Mouse (Mus musculus) bone marrow, adult 2 months (tissue): Measurements from ENCODE around the gene Rhox7a. TPM values are rescaled to one million over a fixed set of nuclear protein-coding genes. Genes with fewer than 3 reads are reported as not detected.
"Not testable (repeated sequence)": the region's sequence is repeated elsewhere in the genome, so short reads cannot be mapped to it uniquely, and the experiment has no call there.

ENCODE experiments used
- H3K27ac ChIP-seq: fragments of 200-500 bp; 2 replicates; pipeline ENCODE4 v1.5.1; 2012; ENCODE audit warnings: low read depth, mild to moderate bottlenecking, control low read depth, inconsistent platforms, low read length; ENCODE audit not compliant: control insufficient read depth, poor library complexity, insufficient read depth
- H3K4me1 ChIP-seq: fragments of 200-500 bp; 2 replicates; pipeline ENCODE4 v1.6.1; 2011; ENCODE audit warnings: low read length; ENCODE audit not compliant: control insufficient read depth, insufficient read depth
- H3K4me3 ChIP-seq: fragments of 200-500 bp; replicated peaks from 2 replicates; pipeline ENCODE3; 2011; ENCODE audit warnings: mild to moderate bottlenecking, low read depth, low read length, control low read depth; ENCODE audit not compliant: control insufficient read depth
- CTCF ChIP-seq: fragments of 200-500 bp; IDR thresholded peaks from 2 replicates; pipeline ENCODE4 v1.5.1; 2011; ENCODE audit warnings: low read length, control low read depth; ENCODE audit not compliant: control insufficient read depth, insufficient read depth
- POLR2A ChIP-seq: fragments of 200-500 bp; IDR thresholded peaks from 2 replicates; pipeline ENCODE4 v1.6.1; 2011; ENCODE audit warnings: low read depth, mild to moderate bottlenecking, control low read depth, low read length, borderline replicate concordance; ENCODE audit not compliant: control insufficient read depth
- WGBS: fragments of 180-500 bp; shearing (Covaris S2); methylation state at CpG from one replicate; pipeline ENCODE4 v1.1.7; 2018; 5-methylcytosine and 5-hydroxymethylcytosine counted together
- polyA plus RNA-seq: library from polyadenylated mRNA; stranded (reverse); fragments of >200 nt; gene quantifications from 2 replicates; pipeline ENCODE4 v1.2.4, GENCODE M21; 2011; ENCODE audit warnings: low replicate concordance; ENCODE audit not compliant: missing spikeins, insufficient read depth, insufficient read length

Gene Rhox7a
- not detected in 2 replicates for polyA plus RNA-seq

DNA sequence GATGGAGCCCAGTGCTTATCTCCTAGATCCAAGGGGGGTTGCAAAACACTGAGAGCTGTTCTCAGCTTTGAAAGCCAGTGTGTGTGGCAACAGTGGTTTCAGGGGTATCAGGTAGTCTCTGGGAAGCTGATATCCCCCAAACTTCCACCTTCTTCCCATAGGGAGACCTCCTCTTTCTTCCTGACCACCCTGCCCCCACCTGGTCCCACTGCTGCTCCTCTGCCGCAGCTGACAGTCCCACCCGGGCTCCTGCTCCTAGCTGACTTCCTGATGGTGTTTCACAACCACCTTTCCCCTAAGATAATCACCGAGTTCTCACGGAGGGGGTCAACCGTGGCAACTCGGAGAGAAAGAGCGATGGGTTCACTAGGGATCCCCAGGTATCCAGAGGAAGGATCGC lies at the start of gene Rhox7a:
Gene Rhox7a, plus strand, starts transcription at position 301 of the 400 bp plus-strand sequence.
- 67% methylated on average over 8 of the region's 8 CpGs for WGBS
- H3K27ac ChIP-seq, H3K4me1 ChIP-seq, H3K4me3 ChIP-seq: not testable (repeated sequence)

DNA sequence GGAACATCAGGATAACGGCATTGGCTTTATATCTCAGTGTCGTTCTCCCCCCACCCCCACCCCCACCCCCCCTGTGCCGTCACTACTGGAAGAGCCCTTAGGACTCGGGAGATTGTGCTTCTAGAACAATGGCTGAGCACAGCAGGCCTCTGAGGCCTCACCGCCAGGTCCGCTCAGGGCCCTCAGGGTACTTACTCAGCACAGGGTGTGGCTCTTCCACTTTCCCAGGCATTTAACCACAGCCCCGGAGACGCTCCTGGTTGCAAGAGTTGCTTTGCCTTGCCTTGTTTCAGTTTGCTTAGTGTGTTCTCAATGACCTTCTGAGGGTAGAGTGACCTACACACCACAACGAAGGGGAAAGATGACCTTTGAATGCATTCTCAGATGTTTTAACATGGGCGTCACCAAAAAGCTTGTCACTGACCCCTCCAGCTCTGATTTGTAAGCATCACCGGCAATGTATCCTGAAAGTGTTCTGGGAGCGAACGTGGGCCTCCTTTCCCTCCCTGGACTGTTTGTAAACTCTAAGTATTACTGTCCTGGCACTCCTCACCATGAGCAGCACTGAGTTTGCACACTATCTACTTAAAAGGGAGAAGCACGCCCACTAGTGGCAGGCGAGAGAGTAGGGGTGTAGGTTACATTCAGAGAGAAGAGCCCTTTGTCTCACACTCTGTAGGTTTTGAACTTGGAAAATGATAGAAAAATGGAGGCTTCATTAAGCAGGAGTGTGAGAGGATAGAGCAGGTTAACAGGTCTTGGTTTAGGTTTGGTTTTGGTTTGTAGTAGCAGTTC lies 24.0 kb upstream of the Rhox7a start:
- Histone ChIP-seq H3K27ac (no peak overlapping the region), H3K4me3 (no peak overlapping the region), H3K4me1 (no peaks in the 10 kb centered on the region)
- 79% methylated on average over 15 of the region's 15 CpGs for WGBS
- TF ChIP-seq POLR2A = no peak
- TF ChIP-seq CTCF = no peak

DNA sequence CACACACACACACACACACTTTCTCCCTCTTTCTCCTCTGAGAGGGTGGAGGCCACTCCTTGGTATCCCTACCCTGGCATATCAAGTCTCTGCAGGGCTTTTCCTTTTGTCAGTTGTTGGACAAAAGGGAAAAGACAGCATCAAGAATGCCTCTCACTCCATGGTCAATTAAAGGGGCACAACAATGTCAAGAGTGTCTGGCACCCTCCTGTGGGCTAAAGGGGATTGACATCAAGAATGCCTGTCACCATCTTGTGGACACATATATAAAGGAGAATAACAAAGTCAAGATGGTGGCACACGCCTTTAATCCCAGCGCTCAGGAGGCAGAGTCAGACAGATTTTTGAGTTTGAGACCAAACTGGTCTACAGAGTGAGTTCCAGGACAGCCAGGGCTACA lies 22.1 kb upstream of the Rhox7a start:
- no peak overlapping the region for H3K27ac ChIP-seq
- WGBS = 77% methylated on average over 2 of the region's 2 CpGs
- H3K4me3 ChIP-seq = no peak overlapping the region
- TF ChIP-seq CTCF (no peak), POLR2A (no peak)
- no peaks in the 10 kb centered on the region for H3K4me1 ChIP-seq

DNA sequence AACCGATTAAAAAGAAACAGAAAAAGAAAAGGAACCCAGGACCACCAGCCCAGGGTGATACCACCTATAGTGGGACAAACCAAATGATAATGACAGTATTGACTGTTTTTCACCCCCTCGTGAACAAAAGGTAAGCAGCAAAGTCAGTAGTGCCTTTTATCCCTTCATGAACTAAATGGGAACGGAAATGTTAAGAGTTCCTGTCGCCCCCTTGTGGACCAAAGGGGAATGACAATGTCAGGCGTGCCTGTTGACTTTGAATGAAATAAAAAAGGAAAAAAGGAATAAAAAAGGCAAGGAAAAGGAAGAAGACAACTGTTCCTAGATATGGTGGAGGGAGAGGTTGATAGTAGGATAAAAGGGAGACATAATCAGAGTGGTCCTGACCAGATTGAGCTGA lies 20.3 kb upstream of the Rhox7a start:
- WGBS = 26% methylated on average over 5 of the region's 5 CpGs
- Histone ChIP-seq H3K27ac (no peak overlapping the region), H3K4me3 (no peak overlapping the region), H3K4me1 (no peaks in the 10 kb centered on the region)
- no peak for TF ChIP-seq CTCF
- no peak for TF ChIP-seq POLR2A

DNA sequence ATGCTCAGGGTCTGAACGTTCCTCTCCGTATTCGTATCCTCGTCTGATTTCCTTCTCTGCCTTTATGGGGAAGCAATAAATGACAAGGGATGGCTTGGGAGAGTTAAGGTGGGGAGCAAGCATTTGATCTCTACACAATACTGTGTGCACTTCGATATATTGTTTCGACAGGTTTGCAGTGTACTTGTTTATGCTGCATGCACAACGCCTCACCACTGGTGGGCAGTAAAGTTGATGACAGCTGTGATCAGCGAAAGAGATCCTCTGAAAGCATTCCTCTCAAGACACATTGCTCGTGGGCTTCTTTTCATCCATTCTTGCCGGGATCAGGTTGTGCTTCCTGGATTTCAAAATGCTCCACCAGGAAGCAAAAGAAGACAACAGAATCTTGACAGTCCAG lies 15.8 kb upstream of the Rhox7a start:
- no peak overlapping the region for H3K27ac ChIP-seq
- no peak for TF ChIP-seq CTCF
- TF ChIP-seq POLR2A = no peak
- H3K4me3 ChIP-seq = no peak overlapping the region
- WGBS = 67% methylated on average over 10 of the region's 10 CpGs
- no peaks in the 10 kb centered on the region for H3K4me1 ChIP-seq

DNA sequence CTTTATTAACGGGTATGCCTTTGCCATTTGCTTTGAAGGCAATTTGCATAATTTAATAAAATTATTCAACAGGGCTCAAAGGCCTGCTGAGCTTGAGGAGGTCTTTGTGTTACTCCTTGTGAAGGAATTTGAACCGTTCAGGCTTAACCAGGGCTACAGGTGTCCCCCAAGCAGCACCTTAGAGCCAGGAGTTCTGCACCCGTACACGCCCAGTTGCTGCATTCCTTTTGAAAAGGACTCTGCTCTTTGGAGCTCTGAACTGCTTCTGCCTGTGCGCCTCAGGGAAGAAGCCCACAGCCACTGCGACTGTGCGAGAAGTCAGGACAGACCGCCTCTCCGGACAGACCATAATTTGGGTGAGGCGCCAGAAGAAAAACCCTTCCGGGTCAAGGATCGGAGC lies 4.9 kb upstream of the Rhox7a start, which contains the start of gene Rhox6:
Gene Rhox6, plus strand, starts transcription at position 301 of the 400 bp plus-strand sequence.
- WGBS = 81% methylated on average over 4 of the region's 12 CpGs
- H3K4me1 ChIP-seq, H3K27ac ChIP-seq, H3K4me3 ChIP-seq: not testable (repeated sequence)

DNA sequence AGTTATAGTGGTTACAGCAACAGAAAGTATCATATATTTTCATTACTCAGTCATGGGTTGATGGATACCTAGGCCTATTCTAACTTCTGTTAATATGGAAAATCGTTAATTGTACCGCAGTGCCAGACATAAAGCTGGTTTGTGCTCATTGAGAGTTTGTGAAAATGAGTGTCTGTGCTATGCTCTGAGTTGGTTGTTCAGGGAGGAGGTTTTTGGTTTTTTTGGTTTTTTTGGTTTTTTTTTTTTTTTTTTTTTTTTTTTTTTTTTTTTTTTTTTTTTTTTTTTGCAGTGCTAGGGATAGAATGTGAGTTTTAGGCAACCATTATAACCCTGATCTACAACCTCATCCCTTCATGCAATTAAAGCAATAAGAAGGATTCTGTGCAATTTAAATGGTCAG lies 40.2 kb downstream of the Rhox7a start:
- Histone ChIP-seq H3K27ac (no peak overlapping the region), H3K4me3 (no peak overlapping the region), H3K4me1 (no peaks in the 10 kb centered on the region)
- 87% methylated on average over 2 of the region's 2 CpGs for WGBS
- TF ChIP-seq CTCF (no peak), POLR2A (no peak)

DNA sequence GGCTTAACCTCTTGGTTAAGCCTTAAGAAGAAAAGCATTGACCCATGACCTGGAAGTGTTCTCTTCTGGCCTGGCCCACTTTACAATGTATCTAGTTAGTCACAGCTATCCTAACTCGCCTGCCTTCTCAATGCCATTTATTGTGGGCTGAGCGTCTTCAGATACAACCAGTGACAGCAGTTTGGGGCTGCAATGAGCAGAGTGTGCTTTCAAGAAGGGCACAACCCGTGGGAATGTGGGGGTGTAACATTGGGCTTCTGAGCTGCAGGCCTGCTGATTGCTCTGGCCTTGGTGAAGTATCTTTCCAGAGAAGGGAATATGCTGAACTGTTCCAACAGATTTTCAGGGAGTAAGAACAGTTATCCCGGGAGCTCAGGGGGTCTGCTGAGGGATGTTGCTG lies 47.4 kb downstream of the Rhox7a start, which contains the start of gene Rhox8:
Gene Rhox8, minus strand, starts transcription at position 101 of the 400 bp plus-strand sequence.
- no peak within 1 kb of the TSS for H3K4me3 ChIP-seq
- H3K4me1 ChIP-seq = no peaks in the 10 kb centered on the region
- no peak for TF ChIP-seq POLR2A
- no peak for TF ChIP-seq CTCF
- no peak within 1 kb of the TSS for H3K27ac ChIP-seq
- WGBS = 74% methylated on average over 4 of the region's 4 CpGs

Other genes with a start within 250 kb of the Rhox7a start
- not detected in 2 replicates for gene Rhox4f, start 224.0 kb upstream of the Rhox7a start, polyA plus RNA-seq
- not detected in 2 replicates for gene Rhox3g, start 203.1 kb upstream of the Rhox7a start, polyA plus RNA-seq
- gene Rhox2g, start 188.2 kb upstream of the Rhox7a start, polyA plus RNA-seq = not detected in 2 replicates
- gene Rhox4g, start 180.4 kb upstream of the Rhox7a start, polyA plus RNA-seq = not detected in 2 replicates
- not detected in 2 replicates for gene Rhox3h, start 162.9 kb upstream of the Rhox7a start, polyA plus RNA-seq
- gene Rhox2h, start 158.4 kb upstream of the Rhox7a start, polyA plus RNA-seq = not detected in 2 replicates
- gene Rhox5, start 26.8 kb upstream of the Rhox7a start, polyA plus RNA-seq = 21.4 TPM in 1 of 2 replicates, not detected in the other
- not detected in 2 replicates for gene Rhox6, start 4.8 kb upstream of the Rhox7a start, polyA plus RNA-seq
- gene Rhox8, start 47.3 kb downstream of the Rhox7a start, polyA plus RNA-seq = not detected in 2 replicates
- not detected in 2 replicates for gene Rhox7b, start 65.5 kb downstream of the Rhox7a start, polyA plus RNA-seq
- gene Rhox9, start 70.1 kb downstream of the Rhox7a start, polyA plus RNA-seq = not detected in 2 replicates
- gene Btg1-ps1, start 187.1 kb downstream of the Rhox7a start, polyA plus RNA-seq = not detected in 2 replicates
- gene Btg1-ps2, start 211.4 kb downstream of the Rhox7a start, polyA plus RNA-seq = not detected in 2 replicates
- not detected in 2 replicates for gene Rhox10, start 234.8 kb downstream of the Rhox7a start, polyA plus RNA-seq